Mouse (Mus musculus): ENCODE data around the gene Napepld. TPM values are rescaled to one million over a fixed set of nuclear protein-coding genes. Genes with fewer than 3 reads are reported as not detected.
"Not testable (repeated sequence)": the region's sequence is repeated elsewhere in the genome, so short reads cannot be mapped to it uniquely, and the experiment has no call there.

Gene Napepld
- total RNA-seq, 2 experiments from 2014 or later: 8.6 to 9.5 TPM

DNA sequence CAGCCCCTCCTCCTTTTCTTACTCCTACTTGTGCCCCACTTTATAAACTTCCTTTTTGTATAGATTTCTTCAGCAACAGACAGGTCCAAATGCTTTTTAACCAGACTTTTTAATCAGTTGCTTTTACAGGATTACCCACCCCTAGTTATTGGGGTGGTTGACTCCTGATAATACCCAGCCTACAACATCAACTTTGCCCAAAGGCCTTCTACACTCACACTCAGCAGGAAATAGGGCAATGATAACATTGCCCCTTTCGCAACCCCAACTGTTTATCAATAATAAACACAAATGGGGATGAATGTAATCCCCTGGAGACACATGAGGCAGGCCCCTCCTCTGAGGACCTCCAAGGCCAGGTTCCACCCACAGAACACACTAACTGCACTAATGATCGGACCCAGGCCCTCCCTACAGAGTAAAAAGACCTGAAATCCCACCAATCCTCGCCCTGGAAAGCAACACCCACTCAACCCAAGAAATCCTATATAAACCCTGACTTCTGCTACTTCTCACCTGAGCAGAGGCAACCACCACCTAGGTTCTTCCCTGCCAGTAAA, 84.7 kb downstream of the Napepld start:
- no peak for DNase-seq
- intact Hi-C loops (cut with DNase I; ENCODE audit: low total_unique reads): no loop called here

DNA sequence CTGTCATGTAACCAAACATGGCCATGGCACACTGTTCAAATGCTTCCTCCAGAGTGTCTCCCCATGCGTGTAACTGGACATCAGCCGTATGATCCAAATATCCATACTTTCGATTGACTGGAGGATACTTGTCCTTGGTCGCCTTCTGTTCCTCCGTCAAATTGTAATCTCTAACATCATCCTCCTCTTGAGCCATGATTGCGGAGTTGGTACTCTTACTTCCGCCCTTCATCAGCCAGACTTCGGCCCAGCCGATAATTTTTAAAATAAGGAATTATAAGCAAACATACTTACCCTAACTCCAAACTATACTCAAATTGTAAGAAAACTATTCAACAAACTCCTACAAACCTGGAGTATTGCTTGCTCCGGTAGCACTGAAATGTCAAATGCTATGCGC, 86.9 kb downstream of the Napepld start:
- DNase-seq; intact Hi-C loops (cut with DNase I; ENCODE audit: low total_unique reads): not testable (repeated sequence)

Other genes starting within 250 kb of the Napepld start
- 10 to 100 TPM in 1 of 2 experiments, 1 to 10 TPM in 1; 9.8 to 14.3 TPM for gene Lrrc17, start 157.8 kb downstream of the Napepld start, total RNA-seq (2021)
- gene Fbxl13, start 55.8 kb downstream of the Napepld start, total RNA-seq (2021): under 1 TPM; 0.16 to 0.22 TPM
- gene Armc10, start 55.6 kb downstream of the Napepld start, total RNA-seq (2021): 1 to 10 TPM; 6.2 to 6.8 TPM
- 100 to 1,000 TPM; 124 to 132 TPM for gene Pmpcb, start 35.7 kb upstream of the Napepld start, total RNA-seq (2021)
- gene Dnajc2, start 83.9 kb upstream of the Napepld start, total RNA-seq (2021): 10 to 100 TPM; 13.2 to 13.6 TPM
- gene Psmc2, start 83.9 kb upstream of the Napepld start, total RNA-seq (2021): 100 to 1,000 TPM in 1 of 2 experiments, 10 to 100 TPM in 1; 99.4 to 102 TPM
- gene Slc26a5, start 164.2 kb upstream of the Napepld start, total RNA-seq (2021): not detected

Data from gastrocnemius, postnatal 14 days (tissue).